Mouse (Mus musculus): ENCODE data around the gene Rabep2. TPM values are rescaled to one million over a fixed set of nuclear protein-coding genes. Genes with fewer than 3 reads are reported as not detected.

Rabep2 gene
- total and polyA plus RNA-seq, 3 experiments, result 33.7 to 38.5 (median 35.7) TPM

DNA sequence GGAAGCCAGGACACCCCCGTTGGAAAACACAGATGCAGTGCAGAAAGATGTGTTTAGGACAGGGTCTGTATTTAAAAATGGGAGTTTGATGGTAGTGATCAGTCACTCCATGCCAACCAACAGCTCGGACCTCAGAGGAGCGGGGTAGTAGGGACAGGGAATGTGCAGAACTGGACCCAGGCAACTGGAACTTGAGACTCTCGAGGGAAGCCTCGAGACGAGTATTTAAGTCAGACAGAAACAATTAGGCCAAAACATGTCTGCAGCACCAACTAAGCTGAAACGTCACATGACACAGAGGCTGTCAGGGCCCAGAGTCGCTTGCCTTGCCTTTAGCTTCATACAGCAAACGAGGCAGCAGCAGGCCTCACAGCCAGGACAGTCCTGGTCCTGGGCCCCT is 37.6 kb downstream of the Rabep2 start:
- peaks cover 2 to 85% of the 10 kb centered on the region in 2 experiments; a peak in 3 of 4 replicates for H3K4me1 ChIP-seq (ENCODE audit: control insufficient read depth in 1 of 2, insufficient read depth in 2 of 2)
- no peak for TF ChIP-seq NELFE (IDR thresholded peaks at IDR 0.05; ENCODE audit: low read depth, low read length)
- TF ChIP-seq ZMIZ1 (IDR thresholded peaks at IDR 0.05; ENCODE audit: low read depth, low read length), result no peak
- no peak for TF ChIP-seq CHD2 (IDR thresholded peaks at IDR 0.05; ENCODE audit: low read length)
- TF ChIP-seq POLR2A (IDR thresholded peaks at IDR 0.05; ENCODE audit: low read depth, low read length), result no peak
- no peak overlapping the region for H3K4me3 ChIP-seq (replicated peaks in 1 of 3; ENCODE audit: low read depth in 2 of 3, low read length in 2 of 3, poor library complexity in 1 of 3)
- H3K27me3 ChIP-seq (replicated peaks), result no peaks in the 10 kb centered on the region
- in situ Hi-C loops (cut with MboI; ENCODE audit: low pct_ligation_motif_present, low pct_unique_long_range_greater_than_20kb, low sequenced_read_pairs) (no loop called here), dilution Hi-C loops (cut with MboI; ENCODE audit: extremely low pct_ligation_motif_present, extremely low pct_unique_long_range_greater_than_20kb, low sequenced_read_pairs) (no loop called here)
- peak overlapping the region; percentile 18; the same call in 1 of the 2 replicates for H3K27ac ChIP-seq (ENCODE audit: insufficient read depth, low read depth)
- H3K4me2 ChIP-seq (ENCODE audit: insufficient read depth, low read depth, poor library complexity, severe bottlenecking), result no peak overlapping the region
- H3K36me3 ChIP-seq (replicated peaks in 1 of 2; ENCODE audit: control insufficient read depth in 1 of 2, insufficient read depth in 1 of 2, low read length in 1 of 2), result peaks cover 41 to 61% of the 10 kb centered on the region in 2 experiments
- no peaks in the 10 kb centered on the region for H3K79me2 ChIP-seq (replicated peaks; ENCODE audit: control insufficient read depth, extremely low read depth, insufficient read depth, poor library complexity, severe bottlenecking)
- no peaks in the 10 kb centered on the region for H3K9me3 ChIP-seq (replicated peaks; ENCODE audit: low read length)
- DNase-seq (ENCODE audit: extremely low read depth), result no peak
- H3K9ac ChIP-seq (ENCODE audit: insufficient read depth, low read depth), result no peak overlapping the region

DNA sequence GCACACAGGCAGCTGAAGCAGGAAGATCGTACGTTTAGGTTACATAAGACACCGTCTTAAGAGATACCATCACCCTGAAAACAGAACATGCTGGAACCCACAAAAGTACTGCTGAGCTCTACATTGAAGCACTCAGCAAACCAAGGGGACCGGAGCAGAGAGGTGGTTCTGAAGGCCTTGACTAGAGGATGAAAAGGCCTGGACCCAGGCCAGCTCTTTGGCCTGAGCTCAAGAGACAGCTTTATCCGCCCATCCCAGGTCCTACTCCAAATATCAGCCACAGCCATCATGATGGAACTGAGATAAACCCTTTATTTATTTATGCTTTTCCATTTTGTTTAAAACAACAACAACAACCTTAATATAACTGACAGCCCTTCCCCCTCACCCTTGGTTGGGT is 38.1 kb downstream of the Rabep2 start:
- H3K27me3 ChIP-seq (replicated peaks), result no peaks in the 10 kb centered on the region
- in situ Hi-C loops (cut with MboI; ENCODE audit: low pct_ligation_motif_present, low pct_unique_long_range_greater_than_20kb, low sequenced_read_pairs), result no loop called here
- H3K27ac ChIP-seq (ENCODE audit: insufficient read depth, low read depth), result no peak overlapping the region
- H3K4me2 ChIP-seq (ENCODE audit: insufficient read depth, low read depth, poor library complexity, severe bottlenecking), result no peak overlapping the region
- peaks cover 46 to 67% of the 10 kb centered on the region in 2 experiments for H3K36me3 ChIP-seq (replicated peaks in 1 of 2; ENCODE audit: control insufficient read depth in 1 of 2, insufficient read depth in 1 of 2, low read length in 1 of 2)
- H3K4me1 ChIP-seq (ENCODE audit: control insufficient read depth in 1 of 2, insufficient read depth in 2 of 2), result peaks cover 2 to 87% of the 10 kb centered on the region in 2 experiments; a peak in 3 of 4 replicates
- TF ChIP-seq ELF1 (IDR thresholded peaks at IDR 0.05; ENCODE audit: low read depth, low read length) (no peak), MYC (IDR thresholded peaks at IDR 0.05; ENCODE audit: low read depth, low read length) (no peak), EP300 (IDR thresholded peaks at IDR 0.05; ENCODE audit: low read length) (no peak), ETS1 (conservative IDR thresholded peaks at IDR 0.05; ENCODE audit: low read depth, low read length) (no peak), E2F4 (IDR thresholded peaks at IDR 0.05; ENCODE audit: insufficient replicate concordance, low read depth, low read length) (no peak), CHD1 (IDR thresholded peaks at IDR 0.05; ENCODE audit: low read depth, low read length) (no peak), POLR2AphosphoS2 (IDR thresholded peaks at IDR 0.05; ENCODE audit: low read depth, low read length) (no peak), UBTF (IDR thresholded peaks at IDR 0.05; ENCODE audit: low read depth, low read length) (no peak), NRF1 (IDR thresholded peaks at IDR 0.05; ENCODE audit: low read depth, low read length) (no peak), MAX (IDR thresholded peaks at IDR 0.05; ENCODE audit: low read length) (no peak), BHLHE40 (IDR thresholded peaks at IDR 0.05; ENCODE audit: low read depth, low read length) (no peak), USF1 (IDR thresholded peaks at IDR 0.05; ENCODE audit: low read depth, low read length) (no peak), RAD21 (IDR thresholded peaks at IDR 0.05; ENCODE audit: low read depth, low read length) (no peak), RCOR1 (conservative IDR thresholded peaks at IDR 0.05; ENCODE audit: low read depth, low read length) (no peak), MAFK (IDR thresholded peaks at IDR 0.05; ENCODE audit: insufficient replicate concordance, low read length) (no peak), MEF2A (IDR thresholded peaks at IDR 0.05; ENCODE audit: borderline replicate concordance, low read depth, low read length) (no peak), TBP (conservative IDR thresholded peaks at IDR 0.05; ENCODE audit: low read depth, low read length) (no peak), ZNF384 (IDR thresholded peaks at IDR 0.05; ENCODE audit: low read depth, low read length) (no peak)
- H3K9me3 ChIP-seq (replicated peaks; ENCODE audit: low read length), result no peaks in the 10 kb centered on the region
- DNase-seq (ENCODE audit: extremely low read depth), result no peak
- no peak overlapping the region for H3K9ac ChIP-seq (ENCODE audit: insufficient read depth, low read depth)
- no peak overlapping the region for H3K4me3 ChIP-seq (replicated peaks in 1 of 3; ENCODE audit: low read depth in 2 of 3, low read length in 2 of 3, poor library complexity in 1 of 3)
- H3K79me2 ChIP-seq (replicated peaks; ENCODE audit: control insufficient read depth, extremely low read depth, insufficient read depth, poor library complexity, severe bottlenecking), result no peaks in the 10 kb centered on the region
- dilution Hi-C loops (cut with MboI; ENCODE audit: extremely low pct_ligation_motif_present, extremely low pct_unique_long_range_greater_than_20kb, low sequenced_read_pairs), result no loop called here

Measured in CH12.LX (cell line).